Mouse (Mus musculus) myocyte (in vitro differentiated cells): ENCODE data around the gene Begain. TPM values are rescaled to one million over a fixed set of nuclear protein-coding genes. Genes with fewer than 3 reads are reported as not detected.

Experiments
- H3K27me3 ChIP-seq: one replicate; pipeline ENCODE4 v1.6.1; 2011; ENCODE audit not compliant: control insufficient read depth, insufficient read depth, insufficient read length
- H3K36me3 ChIP-seq: one replicate; pipeline ENCODE4 v1.6.1; 2011; ENCODE audit not compliant: control insufficient read depth, insufficient read depth
- H3K4me2 ChIP-seq: one replicate; pipeline ENCODE4 v1.6.1; 2011; ENCODE audit warnings: low read depth, control low read depth
- H3K4me3 ChIP-seq: one replicate; pipeline ENCODE4 v1.5.1; 2011; ENCODE audit warnings: mild to moderate bottlenecking, control low read depth, moderate library complexity
- H3K79me2 ChIP-seq: one replicate; pipeline ENCODE4 v1.6.1; 2011; ENCODE audit not compliant: control insufficient read depth, insufficient read depth
- H3ac ChIP-seq: one replicate; pipeline ENCODE4 v1.6.1; 2011; ENCODE audit not compliant: control insufficient read depth, insufficient read length
- CEBPB ChIP-seq: IDR thresholded peaks from 2 replicates; pipeline ENCODE4 v1.6.1; 2011; ENCODE audit warnings: mild to moderate bottlenecking, moderate library complexity; ENCODE audit not compliant: poor library complexity, insufficient read depth, severe bottlenecking
- E2F4 ChIP-seq: IDR thresholded peaks from one replicate; pipeline ENCODE4 v1.6.1; 2011; ENCODE audit warnings: mild to moderate bottlenecking, control low read depth, moderate library complexity; ENCODE audit not compliant: insufficient read depth
- MAX ChIP-seq: IDR thresholded peaks from one replicate; pipeline ENCODE4 v1.6.1; 2011; ENCODE audit warnings: low read depth, mild to moderate bottlenecking, control low read depth
- MYOD1 ChIP-seq, 3 experiments: IDR thresholded peaks; one replicate each; pipeline ENCODE4 v1.6.1; 2011; ENCODE audit warnings: control low read depth in 2 of 3, low read depth in 2 of 3, mild to moderate bottlenecking in 2 of 3, moderate library complexity in 1 of 3; ENCODE audit not compliant: insufficient read length in 2 of 3, control insufficient read depth in 1 of 3
- MYOG ChIP-seq, 3 experiments: IDR thresholded peaks; one replicate each; pipeline ENCODE4 v1.6.1; 2011; ENCODE audit warnings: control low read depth in 2 of 3, low read depth in 2 of 3, mild to moderate bottlenecking in 2 of 3; ENCODE audit not compliant: insufficient read length in 2 of 3, control insufficient read depth in 1 of 3, insufficient read depth in 1 of 3
- POLR2A ChIP-seq: IDR thresholded peaks from one replicate; pipeline ENCODE4 v1.6.1; 2011; ENCODE audit warnings: low read depth, mild to moderate bottlenecking, control low read depth, moderate library complexity; ENCODE audit not compliant: insufficient read length
- POLR2AphosphoS2 ChIP-seq: IDR thresholded peaks from one replicate; pipeline ENCODE4 v1.6.1; 2011; ENCODE audit warnings: low read depth, control low read depth; ENCODE audit not compliant: insufficient read length
- REST ChIP-seq: IDR thresholded peaks from one replicate; pipeline ENCODE4 v1.6.1; 2011; ENCODE audit warnings: mild to moderate bottlenecking, control low read depth, moderate library complexity; ENCODE audit not compliant: insufficient read depth, insufficient read length
- SRF ChIP-seq: IDR thresholded peaks from one replicate; pipeline ENCODE4 v1.6.1; 2011; ENCODE audit warnings: low read depth; ENCODE audit not compliant: control insufficient read depth, insufficient read length
- TCF12 ChIP-seq: IDR thresholded peaks from one replicate; pipeline ENCODE4 v1.6.1; 2011; ENCODE audit warnings: mild to moderate bottlenecking, control low read depth; ENCODE audit not compliant: poor library complexity, insufficient read depth, severe bottlenecking
- TCF3 ChIP-seq: IDR thresholded peaks from one replicate; pipeline ENCODE4 v1.6.1; 2011; ENCODE audit warnings: low read depth, control low read depth; ENCODE audit not compliant: insufficient read length
- USF1 ChIP-seq: IDR thresholded peaks from one replicate; pipeline ENCODE4 v1.6.1; 2011; ENCODE audit warnings: low read depth, mild to moderate bottlenecking, control low read depth, moderate library complexity
- polyA plus RNA-seq: library from polyadenylated mRNA; unstranded; fragments of >200 nt; fragmentation: generic; extraction: Trizol; gene quantifications from one replicate; pipeline ENCODE4 v1.2.1, GENCODE M21; 2012; ENCODE audit warnings: missing spikeins

Begain gene
- polyA plus RNA-seq, 1 experiment, result 0.10 TPM

- Histone ChIP-seq H3K36me3 (no peaks in the 10 kb centered on the region), H3K4me3 (no peak overlapping the region), H3ac (no peak overlapping the region), H3K79me2 (no peaks in the 10 kb centered on the region), H3K27me3 (peaks cover 7% of the 10 kb centered on the region), H3K4me2 (no peak overlapping the region)
- TF ChIP-seq MYOD1 (IDR thresholded peaks at IDR 0.05; ENCODE audit: control insufficient read depth in 1 of 3, insufficient read length in 2 of 3, low read depth in 2 of 3), result no peak
- no peak for TF ChIP-seq E2F4
- no peak for TF ChIP-seq REST
- no peak for TF ChIP-seq POLR2AphosphoS2
- no peak for TF ChIP-seq CEBPB
Observed at GRCm38 (mm10) chr12:109085674-109086073, 17.7 kb upstream of the Begain start.

GRCm38 (mm10) chr12:109085046-109085445, 17.0 kb upstream of the Begain start:
- Histone ChIP-seq H3K4me3 (no peak overlapping the region), H3K36me3 (no peaks in the 10 kb centered on the region), H3K4me2 (no peak overlapping the region), H3K27me3 (peaks cover 7% of the 10 kb centered on the region), H3ac (no peak overlapping the region), H3K79me2 (no peaks in the 10 kb centered on the region)
- TF ChIP-seq POLR2A (no peak), TCF3 (no peak), MYOG (IDR thresholded peaks at IDR 0.05; ENCODE audit: control insufficient read depth in 1 of 3, insufficient read depth in 1 of 3, insufficient read length in 2 of 3, low read depth in 2 of 3) (no peak), TCF12 (no peak), POLR2AphosphoS2 (no peak), MAX (no peak), SRF (no peak), CEBPB (no peak), REST (no peak), E2F4 (no peak), USF1 (no peak), MYOD1 (IDR thresholded peaks at IDR 0.05; ENCODE audit: control insufficient read depth in 1 of 3, insufficient read length in 2 of 3, low read depth in 2 of 3) (no peak)

DNA sequence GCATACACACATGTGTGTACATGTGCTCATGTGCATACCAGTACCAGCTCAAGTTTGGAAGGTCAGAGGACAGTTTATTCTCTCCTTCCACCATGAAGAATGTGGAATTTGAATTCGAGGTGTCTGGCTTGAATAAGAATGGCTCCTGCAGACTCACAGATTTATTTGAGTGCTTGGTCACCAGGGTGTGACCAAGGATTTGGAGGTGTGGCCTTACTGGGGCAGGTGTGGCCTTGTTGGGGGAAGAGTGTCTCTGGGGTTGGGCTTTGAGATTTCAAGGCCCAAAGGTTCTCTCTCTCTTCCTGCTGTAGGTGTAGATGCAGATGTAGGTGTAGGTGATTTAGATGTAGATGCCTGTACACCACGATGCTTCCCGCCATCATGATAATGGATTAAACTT, 15.5 kb upstream of the Begain start:
- H3K4me3 ChIP-seq, result no peak overlapping the region
- peaks cover 7% of the 10 kb centered on the region for H3K27me3 ChIP-seq
- no peak overlapping the region for H3K4me2 ChIP-seq
- TF ChIP-seq E2F4 (no peak), TCF12 (no peak)
- H3ac ChIP-seq, result no peak overlapping the region
- no peaks in the 10 kb centered on the region for H3K36me3 ChIP-seq
- H3K79me2 ChIP-seq, result no peaks in the 10 kb centered on the region

GRCm38 (mm10) chr12:109077036-109077435, 9.0 kb upstream of the Begain start:
- no peaks in the 10 kb centered on the region for H3K79me2 ChIP-seq
- H3K36me3 ChIP-seq, result no peaks in the 10 kb centered on the region
- TF ChIP-seq E2F4 (no peak), MYOD1 (IDR thresholded peaks at IDR 0.05; ENCODE audit: control insufficient read depth in 1 of 3, insufficient read length in 2 of 3, low read depth in 2 of 3) (no peak), TCF3 (no peak), REST (no peak), USF1 (no peak), POLR2AphosphoS2 (no peak), MAX (no peak), MYOG (IDR thresholded peaks at IDR 0.05; ENCODE audit: control insufficient read depth in 1 of 3, insufficient read depth in 1 of 3, insufficient read length in 2 of 3, low read depth in 2 of 3) (no peak), TCF12 (no peak), SRF (no peak), POLR2A (no peak), CEBPB (no peak)
- H3K4me3 ChIP-seq, result no peak overlapping the region
- H3K27me3 ChIP-seq, result no peaks in the 10 kb centered on the region
- H3K4me2 ChIP-seq, result no peak overlapping the region
- no peak overlapping the region for H3ac ChIP-seq

DNA sequence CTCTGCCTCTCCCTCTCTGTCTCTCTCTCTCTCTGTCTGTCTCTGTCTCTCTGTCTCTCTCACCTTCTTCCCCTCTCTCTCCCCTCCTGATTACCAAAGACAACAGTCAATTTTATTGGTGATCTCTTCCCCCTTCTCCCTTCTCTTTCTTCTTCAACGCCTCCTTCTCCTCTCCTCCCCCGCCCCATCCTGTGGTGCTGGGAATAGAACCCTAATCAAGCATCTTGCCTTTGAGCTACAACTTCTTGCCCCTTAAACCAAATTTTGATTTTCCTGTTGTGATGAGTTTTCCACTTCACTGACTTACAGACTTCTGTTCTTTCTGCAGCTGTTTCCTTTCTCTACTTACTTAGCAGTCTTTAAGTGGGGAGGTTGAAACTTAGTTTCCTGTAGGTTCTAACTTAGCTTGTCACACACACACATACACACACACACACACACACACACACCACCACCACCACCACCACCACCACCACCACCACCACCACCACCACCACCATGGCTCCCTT, 6.8 kb upstream of the Begain start:
- no peaks in the 10 kb centered on the region for H3K79me2 ChIP-seq
- no peaks in the 10 kb centered on the region for H3K36me3 ChIP-seq
- TF ChIP-seq REST, result no peak
- no peak for TF ChIP-seq TCF12
- TF ChIP-seq POLR2AphosphoS2, result no peak
- no peak for TF ChIP-seq POLR2A
- peaks cover 7% of the 10 kb centered on the region for H3K27me3 ChIP-seq
- H3ac ChIP-seq, result no peak overlapping the region
- H3K4me2 ChIP-seq, result no peak overlapping the region
- no peak overlapping the region for H3K4me3 ChIP-seq

GRCm38 (mm10) chr12:109074106-109074505, 6.1 kb upstream of the Begain start:
- H3K4me2 ChIP-seq, result no peak overlapping the region
- TF ChIP-seq E2F4, result no peak
- no peak for TF ChIP-seq USF1
- TF ChIP-seq MYOG (IDR thresholded peaks at IDR 0.05; ENCODE audit: control insufficient read depth in 1 of 3, insufficient read depth in 1 of 3, insufficient read length in 2 of 3, low read depth in 2 of 3), result no peak
- no peak for TF ChIP-seq MAX
- no peak for TF ChIP-seq TCF3
- TF ChIP-seq SRF, result no peak
- no peak for TF ChIP-seq REST
- TF ChIP-seq MYOD1 (IDR thresholded peaks at IDR 0.05; ENCODE audit: control insufficient read depth in 1 of 3, insufficient read length in 2 of 3, low read depth in 2 of 3), result no peak
- TF ChIP-seq POLR2A, result no peak
- TF ChIP-seq CEBPB, result no peak
- TF ChIP-seq POLR2AphosphoS2, result no peak
- no peak for TF ChIP-seq TCF12
- H3K79me2 ChIP-seq, result no peaks in the 10 kb centered on the region
- no peaks in the 10 kb centered on the region for H3K36me3 ChIP-seq
- H3ac ChIP-seq, result no peak overlapping the region
- peaks cover 7% of the 10 kb centered on the region for H3K27me3 ChIP-seq
- no peak overlapping the region for H3K4me3 ChIP-seq
